7 mouse cellular contexts compared by ENCODE assay signal in the genomic region with DNA sequence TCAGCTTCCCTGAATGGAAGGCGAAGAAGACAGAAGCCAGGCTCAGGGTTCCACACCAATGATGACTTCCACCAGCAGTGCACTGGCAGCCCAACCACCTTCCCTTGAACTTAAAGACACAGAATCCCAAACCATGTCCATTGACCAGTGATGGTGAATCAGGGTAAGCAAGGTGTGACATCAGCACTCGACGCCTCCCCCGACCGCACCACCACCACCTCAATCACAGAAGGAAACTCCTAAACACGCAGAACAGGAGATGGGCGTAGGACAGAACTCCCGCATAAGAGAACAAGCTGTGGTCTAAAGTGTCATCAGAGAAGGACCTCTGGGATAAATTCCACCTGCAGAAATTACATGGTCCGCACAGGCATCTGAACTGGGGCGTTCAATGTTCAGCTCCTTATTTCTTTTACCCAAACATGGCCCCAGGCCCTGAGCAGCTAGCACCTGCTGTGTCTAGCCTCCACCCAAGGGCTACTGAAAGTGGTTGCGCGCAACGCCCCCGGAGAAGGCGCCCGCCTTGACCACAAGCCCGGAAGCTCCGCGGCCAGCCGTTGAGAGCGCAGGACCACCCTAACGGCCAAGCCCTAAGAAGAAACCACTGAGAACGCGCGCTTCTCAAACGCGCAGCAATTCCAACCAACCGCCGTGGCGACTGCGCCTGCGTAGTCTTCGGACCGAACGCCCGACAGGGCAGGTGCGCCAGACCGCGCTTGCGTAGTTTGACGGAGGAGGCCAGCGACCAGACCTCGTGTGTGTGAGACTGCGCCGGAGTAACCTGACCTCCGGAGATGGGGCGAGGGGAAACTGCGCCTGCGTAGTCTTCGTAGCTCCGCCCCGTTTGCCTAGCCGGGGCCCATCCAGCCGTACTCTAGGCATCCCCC. TPM values are rescaled to one million over a fixed set of nuclear protein-coding genes. Genes with fewer than 3 reads are reported as not detected.
DNase-seq lines count a peak whose midpoint lies in the region; ATAC-seq lines count a peak whose summit lies in the region.

No protein-coding gene starts in this region.

- peak; percentile 99 for DNase-seq in adrenal gland, postnatal 14 days
- DNase-seq in embryonic facial prominence, embryonic 11.5 days (ENCODE audit: low spot score), result peak; percentile 99
- peak; percentile 99 for DNase-seq in kidney, adult 11 months
- DNase-seq in limb, embryonic 10.5 days (ENCODE audit: low spot score), result peak; percentile 98
- DNase-seq in spleen, adult 12 weeks (ENCODE audit: low spot score), result peak; percentile 97

- 6% methylated on average over 54 of the region's 54 CpGs for WGBS in embryonic facial prominence, embryonic 11.5 days
- WGBS in limb, embryonic 10.5 days, result 7% methylated on average over 54 of the region's 54 CpGs
- WGBS in midbrain, embryonic 13.5 days, result 8% methylated on average over 52 of the region's 54 CpGs

- no peaks in the 10 kb centered on the region for H3K9me3 ChIP-seq in embryonic facial prominence, embryonic 11.5 days (replicated peaks; ENCODE audit: control insufficient read depth, low read length)
- H3K9me3 ChIP-seq in limb, embryonic 10.5 days (replicated peaks), result no peaks in the 10 kb centered on the region
- H3K9me3 ChIP-seq in midbrain, embryonic 13.5 days, result no peaks in the 10 kb centered on the region

- H3K4me3 ChIP-seq in embryonic facial prominence, embryonic 11.5 days (ENCODE audit: low read depth, low read length), result peak overlapping the region; percentile 93
- peak overlapping the region; percentile 95 for H3K4me3 ChIP-seq in limb, embryonic 10.5 days
- H3K4me3 ChIP-seq in midbrain, embryonic 13.5 days (replicated peaks), result peak overlapping the region; percentile 86

- ATAC-seq in embryonic facial prominence, embryonic 11.5 days (replicated peaks; ENCODE audit: insufficient number of reproducible peaks, low FRiP score, low TSS enrichment, low read depth), result peak; percentile 97
- ATAC-seq in granulocyte monocyte progenitor cell, adult 5-6 weeks (replicated peaks; ENCODE audit: poor library complexity, severe bottlenecking), result peak; percentile 80
- ATAC-seq in midbrain, embryonic 13.5 days, result peak; percentile 98

- no peaks in the 10 kb centered on the region for H3K27me3 ChIP-seq in embryonic facial prominence, embryonic 11.5 days (ENCODE audit: control insufficient read depth, insufficient read depth, low read length)
- no peaks in the 10 kb centered on the region for H3K27me3 ChIP-seq in limb, embryonic 10.5 days (ENCODE audit: low read depth, poor library complexity, severe bottlenecking)
- 0 out of 2 replicates have a peak, but pooled peaks cover 4% of the 10 kb centered on the region for H3K27me3 ChIP-seq in midbrain, embryonic 13.5 days

- peak overlapping the region; percentile 23; the same call in 1 of the 2 replicates for H3K27ac ChIP-seq in embryonic facial prominence, embryonic 11.5 days (replicated peaks; ENCODE audit: low read depth, low read length)
- peak overlapping the region; percentile 96 for H3K27ac ChIP-seq in limb, embryonic 10.5 days
- peak overlapping the region; percentile 92 for H3K27ac ChIP-seq in midbrain, embryonic 13.5 days

- H3K4me1 ChIP-seq in embryonic facial prominence, embryonic 11.5 days (ENCODE audit: control insufficient read depth, insufficient read depth, low read length), result no peaks in the 10 kb centered on the region; the same call in none of the 2 replicates
- peaks cover 20% of the 10 kb centered on the region for H3K4me1 ChIP-seq in limb, embryonic 10.5 days
- H3K4me1 ChIP-seq in midbrain, embryonic 13.5 days (replicated peaks), result peaks cover 32% of the 10 kb centered on the region

- H3K36me3 ChIP-seq in embryonic facial prominence, embryonic 11.5 days (replicated peaks; ENCODE audit: control insufficient read depth, insufficient read depth, low read depth, low read length), result no peaks in the 10 kb centered on the region
- H3K36me3 ChIP-seq in limb, embryonic 10.5 days, result peaks cover 13% of the 10 kb centered on the region
- peaks cover 8% of the 10 kb centered on the region; the same call in 1 of the 2 replicates for H3K36me3 ChIP-seq in midbrain, embryonic 13.5 days

- peak overlapping the region; percentile 63 for H3K4me2 ChIP-seq in embryonic facial prominence, embryonic 11.5 days (ENCODE audit: low read depth, low read length)
- peak overlapping the region; percentile 87 for H3K4me2 ChIP-seq in midbrain, embryonic 13.5 days (replicated peaks)

- peak overlapping the region; percentile 46 for H3K9ac ChIP-seq in embryonic facial prominence, embryonic 11.5 days (replicated peaks; ENCODE audit: low read length)
- H3K9ac ChIP-seq in midbrain, embryonic 13.5 days (replicated peaks), result peak overlapping the region; percentile 73

RNA-seq across cellular contexts. Expression of gene Zbed4, which starts 0.5 kb away (rescaled TPM):
- 11.4 and 12.5 TPM in 2 replicates for total RNA-seq in adrenal gland, postnatal 14 days (2021)
- 35.8 and 36.7 TPM in 2 replicates for polyA plus RNA-seq in embryonic facial prominence, embryonic 11.5 days (2014; fragmentation: Nextera tagmentation; extraction: Ambion mirVana)
- 62.1 and 73.2 TPM in 2 replicates for total RNA-seq in granulocyte monocyte progenitor cell, adult 5-6 weeks (2014; fragmentation: Nextera tagmentation)
- total RNA-seq in granulocyte monocyte progenitor cell, adult 5-6 weeks (2017), result 55.0 and 61.0 TPM in 2 replicates
- 32.9 and 35.3 TPM in 2 replicates for polyA plus RNA-seq in limb, embryonic 10.5 days (2016; fragmentation: Nextera tagmentation; extraction: Ambion mirVana)
- 28.0 and 28.7 TPM in 2 replicates for polyA plus RNA-seq in midbrain, embryonic 13.5 days (2015; fragmentation: Nextera tagmentation; extraction: Ambion mirVana)

RNA-seq across cellular contexts. Expression of gene Brd1, which starts 16.9 kb away (rescaled TPM):
- total RNA-seq in adrenal gland, postnatal 14 days (2021), result 51.4 and 55.0 TPM in 2 replicates
- 24.0 and 24.3 TPM in 2 replicates for polyA plus RNA-seq in embryonic facial prominence, embryonic 11.5 days (2014; fragmentation: Nextera tagmentation; extraction: Ambion mirVana)
- 40.9 and 53.1 TPM in 2 replicates for total RNA-seq in granulocyte monocyte progenitor cell, adult 5-6 weeks (2014; fragmentation: Nextera tagmentation)
- 51.7 and 52.5 TPM in 2 replicates for total RNA-seq in granulocyte monocyte progenitor cell, adult 5-6 weeks (2017)
- polyA plus RNA-seq in limb, embryonic 10.5 days (2016; fragmentation: Nextera tagmentation; extraction: Ambion mirVana), result 23.9 and 26.5 TPM in 2 replicates
- 26.9 and 29.1 TPM in 2 replicates for polyA plus RNA-seq in midbrain, embryonic 13.5 days (2015; fragmentation: Nextera tagmentation; extraction: Ambion mirVana)

Comparison
In these comparisons a context has a peak if more than half of its experiments do, and no peak if none do; other contexts are left out.
1. Peak in every context shown above with its lines: DNase-seq, ATAC-seq, H3K4me3 ChIP-seq and H3K27ac ChIP-seq.
2. H3K27ac ChIP-seq: peak in every context shown above with its lines; median percentile 96 in limb, embryonic 10.5 days; 92 in midbrain, embryonic 13.5 days; 23 in embryonic facial prominence, embryonic 11.5 days.